Mouse (Mus musculus): ENCODE measurements around the gene Ano8. TPM values are rescaled to one million over a fixed set of nuclear protein-coding genes. Genes with fewer than 3 reads are reported as not detected.
"Not testable (repeated sequence)": the region's sequence is repeated elsewhere in the genome, so short reads cannot be mapped to it uniquely, and the experiment has no call there.

The Ano8 gene
- polyA plus RNA-seq (2014; fragmentation: Nextera tagmentation; extraction: Ambion mirVana), result 1.2 and 1.7 TPM in 2 replicates

DNA sequence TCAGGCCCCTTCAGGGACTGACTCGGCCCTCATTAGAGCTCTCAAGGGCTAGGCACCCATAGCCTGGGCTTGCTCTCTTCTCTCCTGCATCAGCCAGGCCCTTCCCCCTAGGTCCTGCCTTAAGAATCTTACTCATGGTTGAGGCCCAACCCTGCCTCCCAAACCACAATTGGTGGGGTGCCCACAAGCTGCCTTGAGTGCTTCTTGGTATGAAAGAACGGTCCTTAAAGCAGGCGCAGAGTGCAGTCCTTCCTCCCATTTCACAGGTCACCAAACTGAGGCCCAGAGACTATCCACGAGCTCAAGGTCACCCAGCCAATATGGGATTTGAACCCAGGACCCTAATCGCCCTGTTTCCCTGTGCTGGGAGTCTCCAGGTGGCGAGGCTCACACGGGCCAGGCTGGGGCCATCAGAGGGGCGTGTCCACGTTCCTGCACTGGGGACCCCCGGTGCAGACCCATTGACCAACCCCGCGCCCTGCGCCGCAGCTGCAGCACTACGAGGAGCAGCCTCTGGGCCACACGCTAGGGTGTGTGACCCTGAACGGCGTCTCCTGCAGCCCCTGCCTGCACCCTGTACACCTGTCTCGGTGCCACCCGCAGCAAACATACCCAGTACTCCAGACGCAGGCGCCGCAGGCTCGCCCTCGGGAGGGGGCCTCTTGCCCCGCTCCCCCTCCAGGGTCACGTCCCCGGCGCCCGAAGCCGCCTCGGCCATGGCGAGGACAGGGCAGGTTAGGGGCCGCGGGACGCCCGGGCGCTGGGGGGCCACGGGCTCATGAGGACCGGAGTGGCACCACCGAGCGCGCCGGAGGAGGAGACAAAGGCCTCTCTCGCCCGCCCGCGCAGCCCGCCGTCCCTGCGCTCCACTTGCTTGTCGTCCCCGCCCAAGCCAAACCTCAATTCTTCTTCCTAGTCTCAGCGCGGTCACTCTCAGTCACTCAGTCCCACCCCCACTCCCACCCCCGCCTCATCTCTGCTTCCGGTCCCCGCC, at the start of gene Ano8:
Ano8 (minus strand) TSS at position 822 of the 994 bp plus-strand sequence.
- Histone ChIP-seq H3K9ac (ENCODE audit: low read length) (peak within 1 kb of the TSS; percentile 78), H3K9me3 (ENCODE audit: control insufficient read depth, low read length) (no peaks in the 10 kb centered on the region), H3K4me3 (ENCODE audit: low read depth, low read length) (peak within 1 kb of the TSS; percentile 79), H3K27me3 (replicated peaks; ENCODE audit: control insufficient read depth, insufficient read depth, low read length) (no peaks in the 10 kb centered on the region), H3K4me1 (replicated peaks; ENCODE audit: control insufficient read depth, insufficient read depth, low read length) (peaks cover 15% of the 10 kb centered on the region), H3K36me3 (ENCODE audit: control insufficient read depth, insufficient read depth, low read length) (peaks cover 11% of the 10 kb centered on the region; the same call in 1 of the 2 replicates), H3K4me2 (ENCODE audit: low read length) (peak within 1 kb of the TSS; percentile 86), H3K27ac (ENCODE audit: low read depth) (peak within 1 kb of the TSS; percentile 69)
- DNase-seq (ENCODE audit: low spot score), result peak; percentile 88
- peak; percentile 65 for ATAC-seq (replicated peaks; ENCODE audit: low FRiP score, low TSS enrichment, low read depth)
- 5% methylated on average over 55 of the region's 58 CpGs for WGBS

DNA sequence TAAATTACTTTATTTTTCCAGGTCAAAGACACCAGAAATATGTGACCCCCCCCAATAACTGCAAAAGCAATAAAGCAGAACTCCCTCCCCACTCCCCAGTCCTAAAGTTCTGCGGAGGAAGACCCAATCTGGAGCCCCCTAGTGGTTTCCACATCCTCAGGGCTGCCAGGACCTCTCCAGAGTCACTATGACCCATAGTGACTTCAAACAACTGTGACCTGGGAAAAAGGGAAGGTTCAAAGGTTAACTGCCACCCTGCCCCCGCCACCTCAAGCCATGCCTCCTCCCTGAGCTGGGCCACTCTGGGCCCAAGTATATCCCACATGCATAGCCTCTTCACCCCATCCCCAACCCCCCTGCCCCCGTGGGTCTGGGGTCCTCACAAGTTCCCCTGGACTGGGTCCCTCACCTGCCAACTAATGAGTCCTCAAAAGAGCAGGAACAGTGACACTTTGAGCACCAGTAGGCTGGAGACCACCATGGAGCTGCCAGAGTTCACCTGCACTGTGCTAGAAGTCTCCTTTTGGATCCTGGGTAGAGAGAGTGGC, 48.6 kb upstream of the Ano8 start:
- ATAC-seq (replicated peaks; ENCODE audit: low FRiP score, low TSS enrichment, low read depth) (no peak), DNase-seq (ENCODE audit: low spot score) (no peak)
- H3K9ac ChIP-seq (ENCODE audit: low read length), result no peak overlapping the region
- H3K9me3 ChIP-seq (ENCODE audit: control insufficient read depth, low read length), result no peaks in the 10 kb centered on the region
- no peaks in the 10 kb centered on the region for H3K36me3 ChIP-seq (ENCODE audit: control insufficient read depth, insufficient read depth, low read length)
- H3K27ac ChIP-seq (ENCODE audit: low read depth), result no peak overlapping the region
- no peak overlapping the region for H3K4me2 ChIP-seq (ENCODE audit: low read length)
- no peak overlapping the region for H3K4me3 ChIP-seq (ENCODE audit: low read depth, low read length)
- peaks cover 5% of the 10 kb centered on the region for H3K4me1 ChIP-seq (replicated peaks; ENCODE audit: control insufficient read depth, insufficient read depth, low read length)
- H3K27me3 ChIP-seq (replicated peaks; ENCODE audit: control insufficient read depth, insufficient read depth, low read length), result 0 out of 2 replicates have a peak, but pooled peaks cover 3% of the 10 kb centered on the region
- 33% methylated on average over 3 of the region's 3 CpGs for WGBS

DNA sequence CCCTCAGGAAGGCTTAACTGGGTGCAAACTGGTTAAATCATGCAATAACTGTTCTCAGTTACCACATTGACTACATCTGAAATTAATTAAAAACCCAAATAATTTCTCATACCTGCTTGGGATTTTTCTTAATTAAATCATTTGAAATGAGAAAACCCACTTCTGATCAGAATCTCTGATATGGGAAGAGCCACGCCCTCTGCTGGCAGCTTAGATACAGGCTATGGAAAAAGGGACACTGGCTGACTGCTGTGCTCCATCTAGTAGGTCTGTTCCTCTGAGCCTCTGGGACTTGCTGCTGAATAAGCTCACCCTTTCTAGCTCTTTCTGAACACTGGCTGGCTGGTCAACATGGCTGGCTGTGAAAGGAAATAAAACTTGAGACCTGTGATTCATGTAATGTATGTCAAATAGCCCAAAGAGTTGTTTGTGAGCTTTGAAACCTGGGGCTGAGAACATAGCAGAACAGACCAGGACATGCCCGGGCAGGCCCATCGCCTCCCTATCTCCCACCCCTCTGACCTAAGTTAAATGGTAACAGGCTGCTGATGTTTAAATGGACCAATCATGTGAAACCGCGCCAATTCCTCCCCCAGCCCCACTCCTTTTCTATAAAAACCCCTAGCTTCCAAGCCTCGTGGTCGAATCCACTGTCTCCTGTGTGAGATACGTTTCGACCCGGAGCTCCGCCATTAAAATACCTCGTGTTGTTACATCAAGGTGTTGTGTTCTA, 45.1 kb upstream of the Ano8 start:
- H3K27ac ChIP-seq (ENCODE audit: low read depth); H3K4me2 ChIP-seq (ENCODE audit: low read length); H3K9me3 ChIP-seq (ENCODE audit: control insufficient read depth, low read length); DNase-seq (ENCODE audit: low spot score); H3K4me3 ChIP-seq (ENCODE audit: low read depth, low read length); H3K4me1 ChIP-seq (replicated peaks; ENCODE audit: control insufficient read depth, insufficient read depth, low read length); H3K9ac ChIP-seq (ENCODE audit: low read length); ATAC-seq (replicated peaks; ENCODE audit: low FRiP score, low TSS enrichment, low read depth); H3K36me3 ChIP-seq (ENCODE audit: control insufficient read depth, insufficient read depth, low read length): not testable (repeated sequence)
- WGBS, result 72% methylated on average over 5 of the region's 12 CpGs
- H3K27me3 ChIP-seq (replicated peaks; ENCODE audit: control insufficient read depth, insufficient read depth, low read length), result peaks cover 14% of the 10 kb centered on the region

DNA sequence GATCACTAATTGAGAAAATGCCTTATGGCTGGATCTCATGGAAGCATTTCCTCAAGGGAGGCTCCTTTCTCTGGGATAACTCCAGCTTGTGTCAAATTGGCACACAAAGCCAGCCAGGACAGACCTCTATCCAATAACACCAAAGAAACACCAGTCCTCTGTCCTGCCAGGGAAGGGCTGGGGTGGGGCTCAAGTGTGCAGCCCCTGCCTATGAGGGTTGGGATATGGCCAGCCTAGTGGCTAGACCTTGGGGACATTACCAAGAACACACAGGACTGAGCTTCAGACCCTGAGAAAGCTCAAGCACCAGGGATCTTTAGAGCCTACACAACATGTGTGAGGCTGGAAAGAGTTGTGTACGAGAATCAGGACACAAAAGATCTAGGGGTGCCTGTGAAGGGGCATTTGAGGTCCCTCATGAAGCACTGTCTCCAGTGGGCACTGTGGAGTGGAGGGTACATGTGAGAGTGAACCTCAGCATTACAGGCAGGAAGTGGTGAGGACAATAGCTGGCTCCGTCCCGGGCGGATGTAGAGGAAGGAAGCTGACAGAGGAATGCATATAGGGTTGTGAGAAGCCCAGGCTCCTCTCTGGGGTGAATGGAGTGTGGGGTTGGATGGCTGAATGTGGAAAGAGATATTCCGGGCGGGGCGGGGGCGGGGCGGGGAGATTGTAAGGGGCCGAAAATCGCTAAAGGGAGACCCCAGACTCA, 42.8 kb upstream of the Ano8 start:
- Histone ChIP-seq H3K9me3 (ENCODE audit: control insufficient read depth, low read length) (no peaks in the 10 kb centered on the region), H3K36me3 (ENCODE audit: control insufficient read depth, insufficient read depth, low read length) (no peaks in the 10 kb centered on the region), H3K27me3 (replicated peaks; ENCODE audit: control insufficient read depth, insufficient read depth, low read length) (peaks cover 30% of the 10 kb centered on the region), H3K9ac (ENCODE audit: low read length) (no peak overlapping the region), H3K27ac (ENCODE audit: low read depth) (peak overlapping the region; percentile 57), H3K4me3 (ENCODE audit: low read depth, low read length) (no peak overlapping the region), H3K4me2 (ENCODE audit: low read length) (no peak overlapping the region), H3K4me1 (replicated peaks; ENCODE audit: control insufficient read depth, insufficient read depth, low read length) (0 out of 2 replicates have a peak, but pooled peaks cover 2% of the 10 kb centered on the region)
- 78% methylated on average over 11 of the region's 11 CpGs for WGBS
- no peak for ATAC-seq (replicated peaks; ENCODE audit: low FRiP score, low TSS enrichment, low read depth)
- DNase-seq (ENCODE audit: low spot score), result no peak

DNA sequence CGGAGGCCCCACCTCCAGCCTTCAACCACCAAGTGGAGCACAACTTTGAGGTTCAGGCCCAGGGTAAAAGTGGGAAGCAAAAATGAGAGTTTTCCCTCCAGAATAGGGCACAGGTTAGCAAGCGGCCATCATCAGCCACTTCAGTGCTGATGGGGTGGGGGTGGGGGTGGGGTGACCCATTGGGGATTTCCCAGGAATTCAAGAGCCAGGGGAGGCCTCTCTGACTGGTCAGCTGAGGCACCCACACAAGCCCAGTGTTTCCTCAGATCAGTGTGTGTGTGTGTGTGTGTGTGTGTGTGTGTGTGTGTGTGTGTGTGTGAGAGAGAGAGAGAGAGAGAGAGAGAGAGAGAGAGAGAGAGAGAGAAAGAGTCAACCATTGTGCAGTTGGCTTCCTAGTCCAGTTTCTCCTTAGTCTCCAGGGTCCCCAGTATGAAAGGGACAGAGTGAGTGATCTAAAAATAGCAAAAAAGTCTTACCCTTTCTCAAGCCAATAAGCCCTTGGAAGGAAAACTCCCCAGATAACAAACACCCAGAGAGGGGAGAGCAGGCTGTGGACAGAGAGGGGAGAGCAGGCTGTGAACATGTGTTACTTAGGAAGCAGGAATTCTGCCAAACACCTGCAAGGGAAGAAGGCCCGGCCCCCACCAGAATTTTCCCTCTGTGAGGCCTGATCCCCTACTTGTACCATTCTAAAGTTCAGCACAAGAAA, 41.6 kb upstream of the Ano8 start:
- no peak for ATAC-seq (replicated peaks; ENCODE audit: low FRiP score, low TSS enrichment, low read depth)
- Histone ChIP-seq H3K4me1 (replicated peaks; ENCODE audit: control insufficient read depth, insufficient read depth, low read length) (0 out of 2 replicates have a peak, but pooled peaks cover 2% of the 10 kb centered on the region), H3K36me3 (ENCODE audit: control insufficient read depth, insufficient read depth, low read length) (no peaks in the 10 kb centered on the region), H3K9me3 (ENCODE audit: control insufficient read depth, low read length) (no peaks in the 10 kb centered on the region), H3K4me2 (ENCODE audit: low read length) (no peak overlapping the region), H3K4me3 (ENCODE audit: low read depth, low read length) (no peak overlapping the region), H3K27me3 (replicated peaks; ENCODE audit: control insufficient read depth, insufficient read depth, low read length) (peaks cover 27% of the 10 kb centered on the region), H3K27ac (ENCODE audit: low read depth) (no peak overlapping the region), H3K9ac (ENCODE audit: low read length) (no peak overlapping the region)
- no peak for DNase-seq (ENCODE audit: low spot score)
- 65% methylated on average over 3 of the region's 3 CpGs for WGBS

DNA sequence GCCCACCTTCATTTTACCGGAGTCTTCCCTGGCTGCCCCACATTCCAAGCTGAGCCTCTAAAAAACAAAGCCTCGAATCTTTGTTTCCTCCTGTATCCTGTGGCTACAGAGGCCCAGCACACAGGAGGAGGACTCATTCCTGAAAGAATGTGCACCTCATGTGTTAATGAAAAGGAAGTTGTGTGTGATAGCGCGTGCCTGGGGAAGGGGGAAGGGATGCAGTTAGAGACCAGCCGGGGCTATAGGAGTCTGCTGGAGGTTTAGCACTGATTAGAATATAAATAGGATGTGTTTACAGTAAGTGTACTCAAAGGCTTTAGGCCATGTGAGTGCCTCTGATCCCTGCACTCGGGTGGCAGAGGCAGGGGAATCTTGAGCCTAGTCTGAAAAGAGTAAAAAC, 40.5 kb upstream of the Ano8 start:
- ATAC-seq (replicated peaks; ENCODE audit: low FRiP score, low TSS enrichment, low read depth) (no peak), DNase-seq (ENCODE audit: low spot score) (no peak)
- Histone ChIP-seq H3K9me3 (ENCODE audit: control insufficient read depth, low read length) (no peaks in the 10 kb centered on the region), H3K4me2 (ENCODE audit: low read length) (no peak overlapping the region), H3K4me1 (replicated peaks; ENCODE audit: control insufficient read depth, insufficient read depth, low read length) (0 out of 2 replicates have a peak, but pooled peaks cover 7% of the 10 kb centered on the region), H3K4me3 (ENCODE audit: low read depth, low read length) (no peak overlapping the region), H3K36me3 (ENCODE audit: control insufficient read depth, insufficient read depth, low read length) (no peaks in the 10 kb centered on the region), H3K27me3 (replicated peaks; ENCODE audit: control insufficient read depth, insufficient read depth, low read length) (peaks cover 27% of the 10 kb centered on the region), H3K27ac (ENCODE audit: low read depth) (peak overlapping the region; percentile 3; the same call in 1 of the 2 replicates), H3K9ac (ENCODE audit: low read length) (no peak overlapping the region)
- WGBS, result 15% methylated on average over 6 of the region's 6 CpGs

DNA sequence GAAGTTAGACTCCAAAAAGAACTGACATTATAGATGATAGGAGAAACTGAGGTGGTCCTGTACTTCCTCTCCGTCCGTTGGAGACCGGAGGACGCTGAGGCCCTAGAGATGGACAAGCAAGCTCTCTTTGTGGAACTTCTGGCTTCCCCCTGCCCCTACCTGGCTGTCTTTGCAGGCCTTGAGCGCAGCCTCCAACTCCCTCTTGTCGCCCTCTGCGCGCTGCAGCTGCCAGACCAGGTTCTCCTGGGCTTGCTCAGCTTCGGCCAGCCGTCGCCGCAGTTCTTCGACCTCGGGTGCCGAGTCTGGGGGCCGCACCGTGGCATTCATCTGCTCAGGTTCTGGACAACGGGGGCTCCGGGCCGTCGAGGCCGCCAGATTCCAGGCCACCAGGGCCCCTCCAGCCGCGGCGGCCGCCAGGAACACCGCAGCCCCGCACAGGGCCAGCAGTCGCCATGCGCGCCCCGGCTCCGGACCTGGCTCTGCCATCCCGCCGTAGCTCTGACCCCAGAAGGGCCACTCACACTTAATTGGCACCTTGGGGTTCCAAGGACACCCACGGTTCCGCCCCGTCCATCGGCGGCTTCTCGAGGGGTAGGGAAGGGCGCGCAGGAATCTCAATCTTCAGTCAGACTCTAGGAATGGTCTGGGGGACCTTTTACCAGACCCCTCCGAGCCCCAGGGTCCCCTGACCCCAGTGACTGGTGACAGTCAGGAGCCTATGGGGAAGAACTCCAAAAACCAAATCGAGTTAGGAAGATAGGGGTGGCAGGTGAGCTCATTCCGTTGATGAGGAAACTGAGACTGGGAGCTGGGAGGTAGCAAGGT, 39.7 kb upstream of the Ano8 start, which contains the start of gene Ccdc194:
Ccdc194 (minus strand) TSS at position 486 of the 825 bp plus-strand sequence.
- Histone ChIP-seq H3K27me3 (replicated peaks; ENCODE audit: control insufficient read depth, insufficient read depth, low read length) (peaks cover 29% of the 10 kb centered on the region), H3K36me3 (ENCODE audit: control insufficient read depth, insufficient read depth, low read length) (no peaks in the 10 kb centered on the region), H3K4me2 (ENCODE audit: low read length) (peak within 1 kb of the TSS; percentile 33), H3K9me3 (ENCODE audit: control insufficient read depth, low read length) (no peaks in the 10 kb centered on the region), H3K4me3 (ENCODE audit: low read depth, low read length) (peak within 1 kb of the TSS; percentile 15; the same call in 1 of the 2 replicates), H3K4me1 (replicated peaks; ENCODE audit: control insufficient read depth, insufficient read depth, low read length) (0 out of 2 replicates have a peak, but pooled peaks cover 8% of the 10 kb centered on the region), H3K9ac (ENCODE audit: low read length) (no peak within 1 kb of the TSS), H3K27ac (ENCODE audit: low read depth) (peak within 1 kb of the TSS; percentile 3; the same call in 1 of the 2 replicates)
- WGBS, result 12% methylated on average over 44 of the region's 46 CpGs
- ATAC-seq (replicated peaks; ENCODE audit: low FRiP score, low TSS enrichment, low read depth) (no peak), DNase-seq (ENCODE audit: low spot score) (no peak)
